Mouse (Mus musculus): Measurements from ENCODE around the gene Rad52. TPM values are rescaled to one million over a fixed set of nuclear protein-coding genes. Genes with fewer than 3 reads are reported as not detected.

Gene Rad52
- polyA plus RNA-seq, 1 experiment from 2014 or later, result 26.4 TPM

Other genes with a start within 250 kb of the Rad52 start
- 32.9 and 33.1 TPM in 2 replicates for gene Erc1, start 54.5 kb upstream of the Rad52 start, polyA plus RNA-seq (2014; fragmentation: Nextera tagmentation; extraction: Ambion mirVana)
- gene Wnk1, start 136.0 kb downstream of the Rad52 start, polyA plus RNA-seq (2014; fragmentation: Nextera tagmentation; extraction: Ambion mirVana), result 56.3 and 59.1 TPM in 2 replicates
- not detected in 2 replicates for gene Ninj2, start 190.7 kb downstream of the Rad52 start, polyA plus RNA-seq (2014; fragmentation: Nextera tagmentation; extraction: Ambion mirVana)